Mouse (Mus musculus): ENCODE results near the gene Hddc2.
A peak's percentile ranks its signal among the peaks of the same experiment; 100 is the strongest.

Gene Hddc2

GRCm38 (mm10) chr10:31312865-31313848, at the start of gene Hddc2:
Gene Hddc2, plus strand, starts transcription at chr10:31313383.
- DNase-seq (ENCODE audit: low spot score), result peak; percentile 67

- no peak for DNase-seq (ENCODE audit: low spot score)
Measured at GRCm38 (mm10) chr10:31272738-31273137, 40.4 kb upstream of the Hddc2 start.

GRCm38 (mm10) chr10:31273171-31273570, 40.0 kb upstream of the Hddc2 start:
- no peak for DNase-seq (ENCODE audit: low spot score)

GRCm38 (mm10) chr10:31287787-31288186, 25.4 kb upstream of the Hddc2 start:
- no peak for DNase-seq (ENCODE audit: low spot score)

- DNase-seq (ENCODE audit: low spot score), result no peak
Measured at GRCm38 (mm10) chr10:31288697-31289390, 24.3 kb upstream of the Hddc2 start.

GRCm38 (mm10) chr10:31295705-31296104, 17.5 kb upstream of the Hddc2 start:
- no peak for DNase-seq (ENCODE audit: low spot score)

- no peak for DNase-seq (ENCODE audit: low spot score)
Measured at GRCm38 (mm10) chr10:31296458-31296857, 16.7 kb upstream of the Hddc2 start.

- no peak for DNase-seq (ENCODE audit: low spot score)
Measured at GRCm38 (mm10) chr10:31297106-31297505, 16.1 kb upstream of the Hddc2 start.

GRCm38 (mm10) chr10:31298263-31298662, 14.9 kb upstream of the Hddc2 start:
- no peak for DNase-seq (ENCODE audit: low spot score)

- no peak for DNase-seq (ENCODE audit: low spot score)
Measured at GRCm38 (mm10) chr10:31298921-31299574, 14.1 kb upstream of the Hddc2 start.

GRCm38 (mm10) chr10:31300292-31300691, 12.9 kb upstream of the Hddc2 start:
- no peak for DNase-seq (ENCODE audit: low spot score)

GRCm38 (mm10) chr10:31303446-31303845, 9.7 kb upstream of the Hddc2 start:
- no peak for DNase-seq (ENCODE audit: low spot score)

GRCm38 (mm10) chr10:31307024-31307598, 6.1 kb upstream of the Hddc2 start:
- no peak for DNase-seq (ENCODE audit: low spot score)

- DNase-seq (ENCODE audit: low spot score), result no peak
Measured at GRCm38 (mm10) chr10:31318491-31318890, 5.3 kb downstream of the Hddc2 start.

- no peak for DNase-seq (ENCODE audit: low spot score)
Measured at GRCm38 (mm10) chr10:31329436-31329835, 16.3 kb downstream of the Hddc2 start.

- no peak for DNase-seq (ENCODE audit: low spot score)
Measured at GRCm38 (mm10) chr10:31330286-31330962, 17.2 kb downstream of the Hddc2 start.

- no peak for DNase-seq (ENCODE audit: low spot score)
Measured at GRCm38 (mm10) chr10:31331225-31331775, 18.1 kb downstream of the Hddc2 start.

GRCm38 (mm10) chr10:31336432-31336831, 23.2 kb downstream of the Hddc2 start:
- DNase-seq (ENCODE audit: low spot score), result no peak

- DNase-seq (ENCODE audit: low spot score), result no peak
Measured at GRCm38 (mm10) chr10:31346401-31346800, 33.2 kb downstream of the Hddc2 start.

GRCm38 (mm10) chr10:31351056-31351455, 37.9 kb downstream of the Hddc2 start:
- DNase-seq (ENCODE audit: low spot score), result no peak

GRCm38 (mm10) chr10:31352845-31353427, 39.8 kb downstream of the Hddc2 start:
- DNase-seq (ENCODE audit: low spot score), result no peak

Measured in spleen, adult 12 weeks (tissue).